Mouse (Mus musculus) liver, embryonic 14.5 days (tissue): Measurements from ENCODE around the gene Gm21954.

Experiments
- CTCF ChIP-seq: IDR thresholded peaks from 2 replicates; pipeline ENCODE4 v1.5.1; 2016; ENCODE audit warnings: antibody characterized with exemption, low read depth, control low read depth
- EP300 ChIP-seq: IDR thresholded peaks from 2 replicates; pipeline ENCODE4 v1.6.1; 2016; ENCODE audit warnings: antibody characterized with exemption, low read depth

- TF ChIP-seq CTCF (0 out of 2 replicates have a peak, but pooled peaks have one; percentile 26), EP300 (no peak)
Observed at GRCm38 (mm10) chr3:55494348-55494747, 22.3 kb upstream of the Gm21954 start.
